Mouse (Mus musculus) myocyte (in vitro differentiated cells): Measurements from ENCODE around the gene Zfp526. TPM values are rescaled to one million over a fixed set of nuclear protein-coding genes. Genes with fewer than 3 reads are reported as not detected.

ENCODE experiments used
- H3K27me3 ChIP-seq: one replicate; pipeline ENCODE4 v1.6.1; 2011; ENCODE audit not compliant: control insufficient read depth, insufficient read depth, insufficient read length
- H3K36me3 ChIP-seq: one replicate; pipeline ENCODE4 v1.6.1; 2011; ENCODE audit not compliant: control insufficient read depth, insufficient read depth
- H3K4me2 ChIP-seq: one replicate; pipeline ENCODE4 v1.6.1; 2011; ENCODE audit warnings: low read depth, control low read depth
- H3K4me3 ChIP-seq: one replicate; pipeline ENCODE4 v1.5.1; 2011; ENCODE audit warnings: mild to moderate bottlenecking, control low read depth, moderate library complexity
- H3K79me2 ChIP-seq: one replicate; pipeline ENCODE4 v1.6.1; 2011; ENCODE audit not compliant: control insufficient read depth, insufficient read depth
- H3ac ChIP-seq: one replicate; pipeline ENCODE4 v1.6.1; 2011; ENCODE audit not compliant: control insufficient read depth, insufficient read length
- CEBPB ChIP-seq: IDR thresholded peaks from 2 replicates; pipeline ENCODE4 v1.6.1; 2011; ENCODE audit warnings: mild to moderate bottlenecking, moderate library complexity; ENCODE audit not compliant: poor library complexity, insufficient read depth, severe bottlenecking
- E2F4 ChIP-seq: IDR thresholded peaks from one replicate; pipeline ENCODE4 v1.6.1; 2011; ENCODE audit warnings: mild to moderate bottlenecking, control low read depth, moderate library complexity; ENCODE audit not compliant: insufficient read depth
- MAX ChIP-seq: IDR thresholded peaks from one replicate; pipeline ENCODE4 v1.6.1; 2011; ENCODE audit warnings: low read depth, mild to moderate bottlenecking, control low read depth
- MYOD1 ChIP-seq, 3 experiments: IDR thresholded peaks; one replicate each; pipeline ENCODE4 v1.6.1; 2011; ENCODE audit warnings: control low read depth in 2 of 3, low read depth in 2 of 3, mild to moderate bottlenecking in 2 of 3, moderate library complexity in 1 of 3; ENCODE audit not compliant: insufficient read length in 2 of 3, control insufficient read depth in 1 of 3
- MYOG ChIP-seq, 3 experiments: IDR thresholded peaks; one replicate each; pipeline ENCODE4 v1.6.1; 2011; ENCODE audit warnings: control low read depth in 2 of 3, low read depth in 2 of 3, mild to moderate bottlenecking in 2 of 3; ENCODE audit not compliant: insufficient read length in 2 of 3, control insufficient read depth in 1 of 3, insufficient read depth in 1 of 3
- POLR2A ChIP-seq: IDR thresholded peaks from one replicate; pipeline ENCODE4 v1.6.1; 2011; ENCODE audit warnings: low read depth, mild to moderate bottlenecking, control low read depth, moderate library complexity; ENCODE audit not compliant: insufficient read length
- POLR2AphosphoS2 ChIP-seq: IDR thresholded peaks from one replicate; pipeline ENCODE4 v1.6.1; 2011; ENCODE audit warnings: low read depth, control low read depth; ENCODE audit not compliant: insufficient read length
- REST ChIP-seq: IDR thresholded peaks from one replicate; pipeline ENCODE4 v1.6.1; 2011; ENCODE audit warnings: mild to moderate bottlenecking, control low read depth, moderate library complexity; ENCODE audit not compliant: insufficient read depth, insufficient read length
- SRF ChIP-seq: IDR thresholded peaks from one replicate; pipeline ENCODE4 v1.6.1; 2011; ENCODE audit warnings: low read depth; ENCODE audit not compliant: control insufficient read depth, insufficient read length
- TCF12 ChIP-seq: IDR thresholded peaks from one replicate; pipeline ENCODE4 v1.6.1; 2011; ENCODE audit warnings: mild to moderate bottlenecking, control low read depth; ENCODE audit not compliant: poor library complexity, insufficient read depth, severe bottlenecking
- TCF3 ChIP-seq: IDR thresholded peaks from one replicate; pipeline ENCODE4 v1.6.1; 2011; ENCODE audit warnings: low read depth, control low read depth; ENCODE audit not compliant: insufficient read length
- USF1 ChIP-seq: IDR thresholded peaks from one replicate; pipeline ENCODE4 v1.6.1; 2011; ENCODE audit warnings: low read depth, mild to moderate bottlenecking, control low read depth, moderate library complexity
- polyA plus RNA-seq: library from polyadenylated mRNA; unstranded; fragments of >200 nt; fragmentation: generic; extraction: Trizol; gene quantifications from one replicate; pipeline ENCODE4 v1.2.1, GENCODE M21; 2012; ENCODE audit warnings: missing spikeins

Gene Zfp526
- polyA plus RNA-seq, 1 experiment: 5.6 TPM

DNA sequence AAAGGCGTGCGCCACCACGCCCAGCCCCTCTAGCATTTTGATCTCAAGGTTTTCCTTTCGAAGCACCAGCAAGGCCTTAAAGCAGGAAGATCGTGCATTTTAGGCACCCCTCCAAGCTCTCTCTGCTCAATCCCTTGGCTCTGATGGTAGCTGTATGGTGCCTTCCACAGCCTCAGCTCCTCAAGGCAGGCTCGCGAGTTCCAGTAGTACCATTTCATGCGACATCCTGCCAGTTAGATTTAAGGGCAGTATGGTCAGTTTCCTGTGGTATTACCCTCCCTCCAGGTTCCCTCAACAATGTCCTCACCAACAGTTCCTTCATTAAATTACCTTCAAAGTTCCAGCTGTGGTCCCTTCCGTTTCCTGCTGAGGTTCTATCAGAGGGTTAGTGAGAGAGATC lies 25.1 kb upstream of the Zfp526 start:
- Histone ChIP-seq H3K36me3 (no peaks in the 10 kb centered on the region), H3ac (no peak overlapping the region), H3K4me3 (no peak overlapping the region), H3K4me2 (no peak overlapping the region), H3K27me3 (peaks cover 8% of the 10 kb centered on the region), H3K79me2 (no peaks in the 10 kb centered on the region)
- TF ChIP-seq REST (no peak), SRF (no peak), MAX (no peak), E2F4 (no peak), CEBPB (no peak), TCF3 (no peak), MYOD1 (IDR thresholded peaks at IDR 0.05; ENCODE audit: control insufficient read depth in 1 of 3, insufficient read length in 2 of 3, low read depth in 2 of 3) (no peak), POLR2AphosphoS2 (no peak), USF1 (no peak), POLR2A (no peak), MYOG (IDR thresholded peaks at IDR 0.05; ENCODE audit: control insufficient read depth in 1 of 3, insufficient read depth in 1 of 3, insufficient read length in 2 of 3, low read depth in 2 of 3) (no peak), TCF12 (no peak)

- TF ChIP-seq TCF3 (no peak), USF1 (no peak), MYOG (IDR thresholded peaks at IDR 0.05; ENCODE audit: control insufficient read depth in 1 of 3, insufficient read depth in 1 of 3, insufficient read length in 2 of 3, low read depth in 2 of 3) (no peak), SRF (no peak), REST (no peak)
- no peak overlapping the region for H3ac ChIP-seq
- peaks cover 8% of the 10 kb centered on the region for H3K27me3 ChIP-seq
- H3K36me3 ChIP-seq: no peaks in the 10 kb centered on the region
- no peaks in the 10 kb centered on the region for H3K79me2 ChIP-seq
- H3K4me2 ChIP-seq: no peak overlapping the region
- H3K4me3 ChIP-seq: no peak overlapping the region
These were observed 23.7 kb upstream of the Zfp526 start for GRCm38 (mm10) chr7:25197384-25198018.

GRCm38 (mm10) chr7:25203624-25204023 lies 17.6 kb upstream of the Zfp526 start:
- H3K27me3 ChIP-seq: no peaks in the 10 kb centered on the region
- TF ChIP-seq E2F4 (no peak), REST (no peak), POLR2AphosphoS2 (no peak), MYOD1 (IDR thresholded peaks at IDR 0.05; ENCODE audit: control insufficient read depth in 1 of 3, insufficient read length in 2 of 3, low read depth in 2 of 3) (no peak), CEBPB (no peak), MYOG (IDR thresholded peaks at IDR 0.05; ENCODE audit: control insufficient read depth in 1 of 3, insufficient read depth in 1 of 3, insufficient read length in 2 of 3, low read depth in 2 of 3) (no peak), TCF12 (no peak), MAX (no peak), POLR2A (no peak), SRF (no peak), USF1 (no peak), TCF3 (no peak)
- H3K36me3 ChIP-seq: no peaks in the 10 kb centered on the region
- no peak overlapping the region for H3ac ChIP-seq
- H3K79me2 ChIP-seq: no peaks in the 10 kb centered on the region
- no peak overlapping the region for H3K4me2 ChIP-seq
- H3K4me3 ChIP-seq: no peak overlapping the region

GRCm38 (mm10) chr7:25205355-25206093 lies 15.7 kb upstream of the Zfp526 start:
- Histone ChIP-seq H3K36me3 (no peaks in the 10 kb centered on the region), H3K27me3 (no peaks in the 10 kb centered on the region), H3ac (no peak overlapping the region), H3K4me2 (no peak overlapping the region), H3K4me3 (no peak overlapping the region), H3K79me2 (no peaks in the 10 kb centered on the region)
- TF ChIP-seq MYOG (IDR thresholded peaks at IDR 0.05; ENCODE audit: control insufficient read depth in 1 of 3, insufficient read depth in 1 of 3, insufficient read length in 2 of 3, low read depth in 2 of 3) (no peak), TCF12 (no peak), POLR2AphosphoS2 (no peak), CEBPB (no peak), SRF (no peak), MYOD1 (IDR thresholded peaks at IDR 0.05; ENCODE audit: control insufficient read depth in 1 of 3, insufficient read length in 2 of 3, low read depth in 2 of 3) (no peak)
